Mouse (Mus musculus): ENCODE data around the gene Afmid. TPM values are rescaled to one million over a fixed set of nuclear protein-coding genes. Genes with fewer than 3 reads are reported as not detected.

Afmid gene
- polyA plus RNA-seq, 1 experiment, result 17.7 TPM

GRCm38 (mm10) chr11:117779434-117780198 is 46.1 kb upstream of the Afmid start:
- H3K27me3 ChIP-seq (ENCODE audit: control insufficient read depth, insufficient read depth, low read length), result no peaks in the 10 kb centered on the region
- peaks cover 51% of the 10 kb centered on the region for H3K4me1 ChIP-seq (replicated peaks; ENCODE audit: control insufficient read depth, insufficient read depth, low read length)
- peak overlapping the region; percentile 99 for H3K4me3 ChIP-seq (ENCODE audit: control insufficient read depth, insufficient read depth, low read length)
- peak overlapping the region; percentile 99 for H3K27ac ChIP-seq (ENCODE audit: control insufficient read depth, insufficient read depth, low read length)
- whole genome bisulfite sequencing, result under 1% methylated on average over 38 of the region's 38 CpGs
- DNase-seq, result peak; percentile 58
- TF ChIP-seq POLR2A (IDR thresholded peaks at IDR 0.05; ENCODE audit: control insufficient read depth, extremely low read depth, insufficient read depth, low read length, poor library complexity), result 0 out of 2 replicates have a peak, but pooled peaks have one; percentile 29
- TF ChIP-seq CTCF (IDR thresholded peaks at IDR 0.05; ENCODE audit: borderline replicate concordance, control insufficient read depth, extremely low read depth, insufficient read depth, low read length, poor library complexity), result no peak
- H3K36me3 ChIP-seq (ENCODE audit: control insufficient read depth, insufficient read depth, low read length), result peaks cover 13% of the 10 kb centered on the region

GRCm38 (mm10) chr11:117780199-117780515 is 45.6 kb upstream of the Afmid start:
- DNase-seq, result no peak
- TF ChIP-seq CTCF (IDR thresholded peaks at IDR 0.05; ENCODE audit: borderline replicate concordance, control insufficient read depth, extremely low read depth, insufficient read depth, low read length, poor library complexity) (no peak), POLR2A (IDR thresholded peaks at IDR 0.05; ENCODE audit: control insufficient read depth, extremely low read depth, insufficient read depth, low read length, poor library complexity) (no peak)
- peak overlapping the region; percentile 99 for H3K27ac ChIP-seq (ENCODE audit: control insufficient read depth, insufficient read depth, low read length)
- H3K36me3 ChIP-seq (ENCODE audit: control insufficient read depth, insufficient read depth, low read length), result peaks cover 13% of the 10 kb centered on the region
- H3K4me3 ChIP-seq (ENCODE audit: control insufficient read depth, insufficient read depth, low read length), result peak overlapping the region; percentile 99
- WGBS, result 0% methylated on average over 17 of the region's 17 CpGs
- no peaks in the 10 kb centered on the region for H3K27me3 ChIP-seq (ENCODE audit: control insufficient read depth, insufficient read depth, low read length)
- peaks cover 56% of the 10 kb centered on the region for H3K4me1 ChIP-seq (replicated peaks; ENCODE audit: control insufficient read depth, insufficient read depth, low read length)

GRCm38 (mm10) chr11:117780582-117781111 is 45.1 kb upstream of the Afmid start:
- H3K4me1 ChIP-seq (replicated peaks; ENCODE audit: control insufficient read depth, insufficient read depth, low read length), result peaks cover 58% of the 10 kb centered on the region
- DNase-seq, result peak; percentile 93
- WGBS, result under 1% methylated on average over 19 of the region's 19 CpGs
- peak overlapping the region; percentile 99 for H3K4me3 ChIP-seq (ENCODE audit: control insufficient read depth, insufficient read depth, low read length)
- peak overlapping the region; percentile 99 for H3K27ac ChIP-seq (ENCODE audit: control insufficient read depth, insufficient read depth, low read length)
- peaks cover 12% of the 10 kb centered on the region for H3K36me3 ChIP-seq (ENCODE audit: control insufficient read depth, insufficient read depth, low read length)
- no peaks in the 10 kb centered on the region for H3K27me3 ChIP-seq (ENCODE audit: control insufficient read depth, insufficient read depth, low read length)
- TF ChIP-seq CTCF (IDR thresholded peaks at IDR 0.05; ENCODE audit: borderline replicate concordance, control insufficient read depth, extremely low read depth, insufficient read depth, low read length, poor library complexity), result 0 out of 2 replicates have a peak, but pooled peaks have one; percentile 34
- TF ChIP-seq POLR2A (IDR thresholded peaks at IDR 0.05; ENCODE audit: control insufficient read depth, extremely low read depth, insufficient read depth, low read length, poor library complexity), result peak; percentile 68; the same call in 1 of the 2 replicates

- H3K27me3 ChIP-seq (ENCODE audit: control insufficient read depth, insufficient read depth, low read length), result no peaks in the 10 kb centered on the region
- H3K4me1 ChIP-seq (replicated peaks; ENCODE audit: control insufficient read depth, insufficient read depth, low read length), result peaks cover 52% of the 10 kb centered on the region
- no peak for TF ChIP-seq CTCF (IDR thresholded peaks at IDR 0.05; ENCODE audit: borderline replicate concordance, control insufficient read depth, extremely low read depth, insufficient read depth, low read length, poor library complexity)
- TF ChIP-seq POLR2A (IDR thresholded peaks at IDR 0.05; ENCODE audit: control insufficient read depth, extremely low read depth, insufficient read depth, low read length, poor library complexity), result peak; percentile 53; the same call in 1 of the 2 replicates
- H3K4me3 ChIP-seq (ENCODE audit: control insufficient read depth, insufficient read depth, low read length), result peak overlapping the region; percentile 99
- peak; percentile 84 for DNase-seq
- WGBS, result 1% methylated on average over 18 of the region's 18 CpGs
- H3K27ac ChIP-seq (ENCODE audit: control insufficient read depth, insufficient read depth, low read length), result peak overlapping the region; percentile 99
- peaks cover 12% of the 10 kb centered on the region for H3K36me3 ChIP-seq (ENCODE audit: control insufficient read depth, insufficient read depth, low read length)
Measured at GRCm38 (mm10) chr11:117781199-117781821, 44.4 kb upstream of the Afmid start.

GRCm38 (mm10) chr11:117781993-117782704 is 43.6 kb upstream of the Afmid start, which contains the start of the genes Tmc8 and Tmc6:
Gene Tmc8 (plus strand): TSS chr11:117782076.
Gene Tmc6 (minus strand): TSS chr11:117782198.
- 2% methylated on average over 24 of the region's 24 CpGs for WGBS
- peaks cover 21% of the 10 kb centered on the region for H3K36me3 ChIP-seq (ENCODE audit: control insufficient read depth, insufficient read depth, low read length)
- peaks cover 44% of the 10 kb centered on the region for H3K4me1 ChIP-seq (replicated peaks; ENCODE audit: control insufficient read depth, insufficient read depth, low read length)
- TF ChIP-seq POLR2A (IDR thresholded peaks at IDR 0.05; ENCODE audit: control insufficient read depth, extremely low read depth, insufficient read depth, low read length, poor library complexity) (peak; percentile 99), CTCF (IDR thresholded peaks at IDR 0.05; ENCODE audit: borderline replicate concordance, control insufficient read depth, extremely low read depth, insufficient read depth, low read length, poor library complexity) (no peak)
- peak within 1 kb of the TSS; percentile 99 for H3K27ac ChIP-seq (ENCODE audit: control insufficient read depth, insufficient read depth, low read length)
- peak; percentile 92 for DNase-seq
- peak within 1 kb of the TSS; percentile 99 for H3K4me3 ChIP-seq (ENCODE audit: control insufficient read depth, insufficient read depth, low read length)
- H3K27me3 ChIP-seq (ENCODE audit: control insufficient read depth, insufficient read depth, low read length), result no peaks in the 10 kb centered on the region

GRCm38 (mm10) chr11:117782705-117783034 is 43.1 kb upstream of the Afmid start:
- peak overlapping the region; percentile 99 for H3K4me3 ChIP-seq (ENCODE audit: control insufficient read depth, insufficient read depth, low read length)
- no peak for DNase-seq
- H3K27ac ChIP-seq (ENCODE audit: control insufficient read depth, insufficient read depth, low read length), result peak overlapping the region; percentile 96
- 13% methylated on average over 9 of the region's 9 CpGs for WGBS
- peaks cover 39% of the 10 kb centered on the region for H3K4me1 ChIP-seq (replicated peaks; ENCODE audit: control insufficient read depth, insufficient read depth, low read length)
- H3K36me3 ChIP-seq (ENCODE audit: control insufficient read depth, insufficient read depth, low read length), result peaks cover 26% of the 10 kb centered on the region
- H3K27me3 ChIP-seq (ENCODE audit: control insufficient read depth, insufficient read depth, low read length), result no peaks in the 10 kb centered on the region
- TF ChIP-seq POLR2A (IDR thresholded peaks at IDR 0.05; ENCODE audit: control insufficient read depth, extremely low read depth, insufficient read depth, low read length, poor library complexity), result no peak
- TF ChIP-seq CTCF (IDR thresholded peaks at IDR 0.05; ENCODE audit: borderline replicate concordance, control insufficient read depth, extremely low read depth, insufficient read depth, low read length, poor library complexity), result no peak
